22 mouse cellular contexts compared by ENCODE assay signal in the genomic region with DNA sequence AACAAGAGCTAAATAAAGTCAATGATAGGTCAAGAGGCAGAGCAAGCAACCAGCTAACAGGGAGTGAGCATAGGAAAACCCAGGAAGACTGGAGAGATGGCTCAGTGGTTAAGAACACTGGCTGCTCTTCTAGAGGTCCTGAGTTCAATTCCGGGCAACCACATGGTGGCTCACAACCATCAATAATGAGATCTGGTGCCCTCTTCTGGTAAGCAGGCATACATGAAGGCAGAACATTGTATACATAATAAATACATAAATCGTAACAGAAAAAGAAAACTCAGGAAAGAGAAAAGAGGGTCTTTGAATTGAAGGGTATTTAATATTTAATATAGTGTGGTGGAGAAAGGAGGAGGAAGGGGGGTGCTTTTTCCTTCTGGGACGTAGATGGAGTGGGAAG. TPM values are rescaled to one million over a fixed set of nuclear protein-coding genes. Genes with fewer than 3 reads are reported as not detected.
DNase-seq lines count a peak whose midpoint lies in the region; ATAC-seq and TF ChIP-seq lines count a peak whose summit lies in the region.
"Had no signal": no experiment of that assay in that cellular context is flagged by ENCODE, and none has a peak within 500 bp of the region (broad histone marks: within the 10 kb centered on the region; RNA-seq: fewer than 3 reads in every experiment).

No protein-coding gene starts in this region.

- no peaks in the 10 kb centered on the region for H3K4me1 ChIP-seq in hindbrain, postnatal 0 days (ENCODE audit: insufficient read depth, low read length)
- 0 out of 2 replicates have a peak, but pooled peaks cover 6% of the 10 kb centered on the region for H3K4me1 ChIP-seq in hindbrain, embryonic 12.5 days
- H3K4me1 ChIP-seq in lung, embryonic 14.5 days (ENCODE audit: insufficient read depth): no peaks in the 10 kb centered on the region
- H3K4me1 ChIP-seq in ES-Bruce4 (ENCODE audit: control insufficient read depth, insufficient read depth, low read length): peaks cover 2% of the 10 kb centered on the region
- H3K4me1 ChIP-seq: liver, embryonic 13.5 days had no signal

- 0 out of 2 replicates have a peak, but pooled peaks have one; percentile 27 for TF ChIP-seq CTCF in hindbrain, postnatal 0 days (IDR thresholded peaks at IDR 0.05; ENCODE audit: low read depth)
- peak; percentile 45 for TF ChIP-seq CTCF in lung, embryonic 14.5 days (IDR thresholded peaks at IDR 0.05; ENCODE audit: low read depth)
- TF ChIP-seq CTCF in ES-Bruce4 (IDR thresholded peaks at IDR 0.05; ENCODE audit: low read depth, low read length): peak; percentile 14

- ATAC-seq in hindbrain, postnatal 0 days: no peak
- no peak for ATAC-seq in hindbrain, embryonic 12.5 days (ENCODE audit: low FRiP score)
- no peak for ATAC-seq in lung, embryonic 14.5 days (ENCODE audit: insufficient read depth)
- ATAC-seq in megakaryocyte-erythroid progenitor cell, adult 5-6 weeks (replicated peaks; ENCODE audit: low FRiP score, low TSS enrichment, poor library complexity, severe bottlenecking): no peak
- ATAC-seq: activated CD4-positive, CD25-positive, alpha-beta regulatory T cell, adult 4 months; forebrain, embryonic 15.5 days; midbrain, embryonic 15.5 days had no signal

- no peaks in the 10 kb centered on the region for H3K9me3 ChIP-seq in hindbrain, postnatal 0 days (ENCODE audit: low read length)
- H3K9me3 ChIP-seq in hindbrain, embryonic 12.5 days (replicated peaks): no peaks in the 10 kb centered on the region
- H3K9me3 ChIP-seq in lung, embryonic 14.5 days (ENCODE audit: low read depth, low read length): no peaks in the 10 kb centered on the region
- no peaks in the 10 kb centered on the region for H3K9me3 ChIP-seq in ES-Bruce4 (replicated peaks; ENCODE audit: control insufficient read depth, insufficient read depth, low read length, poor library complexity, severe bottlenecking)
- H3K9me3 ChIP-seq: embryonic facial prominence, embryonic 13.5 days; forebrain, embryonic 15.5 days; heart, embryonic 12.5 days; hindbrain, embryonic 15.5 days; limb, embryonic 12.5 days; liver, embryonic 13.5 days; midbrain, embryonic 15.5 days; neural tube, embryonic 15.5 days had no signal

- no peaks in the 10 kb centered on the region for H3K36me3 ChIP-seq in hindbrain, postnatal 0 days (ENCODE audit: insufficient read depth, low read length)
- no peaks in the 10 kb centered on the region for H3K36me3 ChIP-seq in hindbrain, embryonic 12.5 days
- no peaks in the 10 kb centered on the region for H3K36me3 ChIP-seq in lung, embryonic 14.5 days (ENCODE audit: insufficient read depth)
- H3K36me3 ChIP-seq in ES-Bruce4 (ENCODE audit: control insufficient read depth, insufficient read depth, low read length, poor library complexity, severe bottlenecking): no peaks in the 10 kb centered on the region
- H3K36me3 ChIP-seq: embryonic facial prominence, embryonic 13.5 days; forebrain, embryonic 15.5 days; heart, embryonic 12.5 days; hindbrain, embryonic 15.5 days; limb, embryonic 12.5 days; liver, embryonic 13.5 days; midbrain, embryonic 15.5 days; neural tube, embryonic 15.5 days had no signal

- no peak overlapping the region for H3K4me3 ChIP-seq in hindbrain, postnatal 0 days (ENCODE audit: low read length)
- H3K4me3 ChIP-seq in hindbrain, embryonic 12.5 days: no peak overlapping the region
- no peak overlapping the region for H3K4me3 ChIP-seq in lung, embryonic 14.5 days (ENCODE audit: low read depth, low read length)
- H3K4me3 ChIP-seq in ES-Bruce4 (ENCODE audit: low read depth, low read length): no peak overlapping the region
- H3K4me3 ChIP-seq: embryonic facial prominence, embryonic 13.5 days; forebrain, embryonic 15.5 days; heart, embryonic 12.5 days; hindbrain, embryonic 15.5 days; limb, embryonic 12.5 days; liver, embryonic 13.5 days; midbrain, embryonic 15.5 days; neural tube, embryonic 15.5 days had no signal

- no peaks in the 10 kb centered on the region for H3K27me3 ChIP-seq in hindbrain, postnatal 0 days (ENCODE audit: insufficient read depth, low read length)
- H3K27me3 ChIP-seq in hindbrain, embryonic 12.5 days: peaks cover 8% of the 10 kb centered on the region
- no peaks in the 10 kb centered on the region for H3K27me3 ChIP-seq in lung, embryonic 14.5 days (ENCODE audit: insufficient read depth, low read length)
- no peaks in the 10 kb centered on the region for H3K27me3 ChIP-seq in ES-Bruce4 (ENCODE audit: control insufficient read depth, insufficient read depth, low read length, poor library complexity, severe bottlenecking)
- H3K27me3 ChIP-seq: neural tube, embryonic 15.5 days had no signal

- TF ChIP-seq EP300 in ES-Bruce4 (IDR thresholded peaks at IDR 0.05; ENCODE audit: insufficient read depth, low read depth, low read length): no peak

- no peak overlapping the region for H3K9ac ChIP-seq in hindbrain, postnatal 0 days (replicated peaks; ENCODE audit: low read length)
- H3K9ac ChIP-seq in hindbrain, embryonic 12.5 days: no peak overlapping the region
- H3K9ac ChIP-seq in lung, embryonic 14.5 days: no peak overlapping the region
- H3K9ac ChIP-seq in ES-Bruce4 (ENCODE audit: low read depth, poor library complexity, severe bottlenecking): no peak overlapping the region
- H3K9ac ChIP-seq: embryonic facial prominence, embryonic 13.5 days; forebrain, embryonic 15.5 days; heart, embryonic 12.5 days; hindbrain, embryonic 15.5 days; limb, embryonic 12.5 days; liver, embryonic 13.5 days; midbrain, embryonic 15.5 days; neural tube, embryonic 15.5 days had no signal

- DNase-seq in hindbrain, postnatal 0 days (ENCODE audit: low spot score): no peak
- no peak for DNase-seq in lung, embryonic 14.5 days
- DNase-seq in lung, postnatal 25 days (ENCODE audit: low spot score): no peak
- no peak for DNase-seq in thymus, postnatal 36 days
- DNase-seq: cerebellum, adult 11-12 months; cerebellum, postnatal 14 days; heart, postnatal 36 days; kidney, adult 18-20 months; kidney, postnatal 36 days; liver, embryonic 13.5 days; thymus, postnatal 4 days had no signal

- H3K4me2 ChIP-seq in hindbrain, postnatal 0 days (ENCODE audit: low read depth, low read length): no peak overlapping the region
- no peak overlapping the region for H3K4me2 ChIP-seq in hindbrain, embryonic 12.5 days (replicated peaks)
- H3K4me2 ChIP-seq in lung, embryonic 14.5 days: no peak overlapping the region
- H3K4me2 ChIP-seq: embryonic facial prominence, embryonic 13.5 days; forebrain, embryonic 15.5 days; heart, embryonic 12.5 days; hindbrain, embryonic 15.5 days; limb, embryonic 12.5 days; liver, embryonic 13.5 days; midbrain, embryonic 15.5 days; neural tube, embryonic 15.5 days had no signal

- WGBS in hindbrain, postnatal 0 days: 83% methylated on average over 3 of the region's 3 CpGs
- WGBS in hindbrain, embryonic 12.5 days: 91% methylated on average over 3 of the region's 3 CpGs
- 72% methylated on average over 3 of the region's 3 CpGs for WGBS in lung, embryonic 14.5 days

- no peak overlapping the region for H3K27ac ChIP-seq in hindbrain, postnatal 0 days
- H3K27ac ChIP-seq in hindbrain, embryonic 12.5 days: no peak overlapping the region
- no peak overlapping the region for H3K27ac ChIP-seq in lung, embryonic 14.5 days (ENCODE audit: low read depth)
- H3K27ac ChIP-seq in ES-Bruce4 (ENCODE audit: insufficient read depth, low read length): no peak overlapping the region
- H3K27ac ChIP-seq: embryonic facial prominence, embryonic 13.5 days; forebrain, embryonic 15.5 days; hindbrain, embryonic 15.5 days; limb, embryonic 12.5 days; liver, embryonic 13.5 days; midbrain, embryonic 15.5 days; neural tube, embryonic 15.5 days had no signal

- no peak for TF ChIP-seq POLR2A in ES-Bruce4 (IDR thresholded peaks at IDR 0.05; ENCODE audit: insufficient read depth, low read length)

RNA-seq across cellular contexts. Expression of a gene that starts 5.6 kb away (rescaled TPM):
- 57.9 and 58.1 TPM in 2 replicates for total RNA-seq in hindbrain, postnatal 0 days (2014; rRNA removed)
- 19.5 and 22.6 TPM in 2 replicates for polyA plus RNA-seq in hindbrain, postnatal 0 days (2015; fragmentation: Nextera tagmentation; extraction: Ambion mirVana)
- 32.6 and 33.3 TPM in 2 replicates for polyA plus RNA-seq in hindbrain, embryonic 12.5 days (2016; fragmentation: Nextera tagmentation; extraction: Ambion mirVana)
- 27.0 and 28.3 TPM in 2 replicates for polyA plus RNA-seq in lung, embryonic 14.5 days (2014; fragmentation: Nextera tagmentation; extraction: Ambion mirVana)
- 18.4 and 19.7 TPM in 2 replicates for polyA plus RNA-seq in ES-Bruce4 (2011; ENCODE audit: insufficient read depth, insufficient read length, low read depth, missing spikeins)
- total RNA-seq in megakaryocyte-erythroid progenitor cell, adult 5-6 weeks (2014; fragmentation: Nextera tagmentation): 1.9 and 4.1 TPM in 2 replicates
- 1.0 and 5.1 TPM in 2 replicates for total RNA-seq in megakaryocyte-erythroid progenitor cell, adult 5-6 weeks (2017)
